Mouse (Mus musculus) forebrain, embryonic 16.5 days (tissue): Measurements from ENCODE around the gene Kcnq2. TPM values are rescaled to one million over a fixed set of nuclear protein-coding genes. Genes with fewer than 3 reads are reported as not detected.

Experiments used
- ATAC-seq: fragments of 200-750 bp; cut with Nextera tagmentation; 2 replicates; pipeline ENCODE4 v1.8.0; 2017; ENCODE audit warnings: mild to moderate bottlenecking, moderate library complexity
- H3K27ac ChIP-seq: fragments of 300-500 bp; sonication (generic); 2 replicates; pipeline ENCODE4 v1.5.1; 2014; ENCODE audit warnings: low read length, control low read depth
- H3K27me3 ChIP-seq: fragments of 300-500 bp; sonication (generic); replicated peaks from 2 replicates; pipeline ENCODE4 v1.6.1; 2014; ENCODE audit warnings: low read length; ENCODE audit not compliant: control insufficient read depth, insufficient read depth
- H3K36me3 ChIP-seq: fragments of 300-500 bp; sonication (generic); 2 replicates; pipeline ENCODE4 v1.6.1; 2014; ENCODE audit not compliant: control insufficient read depth, insufficient read depth
- H3K4me1 ChIP-seq: fragments of 300-500 bp; sonication (generic); replicated peaks from 2 replicates; pipeline ENCODE4 v1.6.1; 2014; ENCODE audit warnings: low read length; ENCODE audit not compliant: control insufficient read depth, insufficient read depth
- H3K4me2 ChIP-seq: fragments of 300-500 bp; sonication (generic); 2 replicates; pipeline ENCODE4 v1.6.1; 2014; ENCODE audit warnings: mild to moderate bottlenecking, low read length, control low read depth
- H3K4me3 ChIP-seq: fragments of 300-500 bp; sonication (generic); replicated peaks from 2 replicates; pipeline ENCODE4 v1.5.1; 2014; ENCODE audit warnings: mild to moderate bottlenecking, low read length, control low read depth
- H3K9ac ChIP-seq: fragments of 300-500 bp; sonication (generic); replicated peaks from 2 replicates; pipeline ENCODE4 v1.6.1; 2014; ENCODE audit warnings: low read depth, low read length, control low read depth
- H3K9me3 ChIP-seq: fragments of 300-500 bp; sonication (generic); 2 replicates; pipeline ENCODE4 v1.6.1; 2016; ENCODE audit warnings: low read length; ENCODE audit not compliant: control insufficient read depth
- WGBS: fragments of 180-500 bp; shearing (Covaris S2); extraction: QIAGEN DNeasy Blood & Tissue Kit; methylation state at CpG from one replicate; pipeline ENCODE4 v1.1.7; 2014; 5-methylcytosine and 5-hydroxymethylcytosine counted together
- polyA plus RNA-seq: library from polyadenylated mRNA; unstranded; fragments of >200 nt; fragmentation: Nextera tagmentation; extraction: Ambion mirVana; gene quantifications from 2 replicates; pipeline ENCODE4 v1.2.1, GENCODE M21; 2015

Kcnq2 gene
- polyA plus RNA-seq, 1 experiment from 2014 or later: 54.9 TPM

GRCm38 (mm10) chr2:181043437-181043836, 91.7 kb downstream of the Kcnq2 start, which contains the start of gene Chrna4:
Gene Chrna4, minus strand, starts transcription at chr2:181043546.
- 29% methylated on average over 3 of the region's 3 CpGs for WGBS
- no peak within 1 kb of the TSS for H3K4me3 ChIP-seq
- no peak within 1 kb of the TSS for H3K9ac ChIP-seq
- peaks cover 13% of the 10 kb centered on the region for H3K27me3 ChIP-seq
- H3K9me3 ChIP-seq: no peaks in the 10 kb centered on the region
- no peak within 1 kb of the TSS for H3K4me2 ChIP-seq
- ATAC-seq: no peak
- no peak within 1 kb of the TSS for H3K27ac ChIP-seq
- no peaks in the 10 kb centered on the region for H3K36me3 ChIP-seq
- H3K4me1 ChIP-seq: peaks cover 30% of the 10 kb centered on the region

GRCm38 (mm10) chr2:181042376-181042775, 92.7 kb downstream of the Kcnq2 start:
- H3K4me1 ChIP-seq: peaks cover 33% of the 10 kb centered on the region
- H3K27me3 ChIP-seq: peaks cover 13% of the 10 kb centered on the region
- no peak overlapping the region for H3K4me3 ChIP-seq
- no peak overlapping the region for H3K9ac ChIP-seq
- no peak for ATAC-seq
- no peak overlapping the region for H3K4me2 ChIP-seq
- H3K36me3 ChIP-seq: no peaks in the 10 kb centered on the region
- no peak overlapping the region for H3K27ac ChIP-seq
- H3K9me3 ChIP-seq: no peaks in the 10 kb centered on the region

GRCm38 (mm10) chr2:181041941-181042340, 93.2 kb downstream of the Kcnq2 start:
- Histone ChIP-seq H3K4me3 (no peak overlapping the region), H3K36me3 (no peaks in the 10 kb centered on the region), H3K27me3 (peaks cover 13% of the 10 kb centered on the region), H3K4me2 (no peak overlapping the region), H3K9ac (no peak overlapping the region), H3K9me3 (no peaks in the 10 kb centered on the region), H3K27ac (no peak overlapping the region), H3K4me1 (peaks cover 33% of the 10 kb centered on the region)
- 3% methylated on average over 7 of the region's 7 CpGs for WGBS
- ATAC-seq: no peak

- Histone ChIP-seq H3K36me3 (no peaks in the 10 kb centered on the region), H3K4me1 (peaks cover 33% of the 10 kb centered on the region), H3K27me3 (peaks cover 17% of the 10 kb centered on the region), H3K27ac (no peak overlapping the region), H3K4me2 (peak overlapping the region; percentile 98), H3K4me3 (peak overlapping the region; percentile 67), H3K9me3 (no peaks in the 10 kb centered on the region), H3K9ac (peak overlapping the region; percentile 70)
- ATAC-seq: no peak
- WGBS: under 1% methylated on average over 16 of the region's 16 CpGs
Measured at GRCm38 (mm10) chr2:181039356-181039680, 95.8 kb downstream of the Kcnq2 start.

GRCm38 (mm10) chr2:181038644-181039355, 96.3 kb downstream of the Kcnq2 start:
- ATAC-seq: peak; percentile 67
- Histone ChIP-seq H3K9me3 (no peaks in the 10 kb centered on the region), H3K27ac (no peak overlapping the region), H3K4me2 (peak overlapping the region; percentile 98), H3K9ac (peak overlapping the region; percentile 70), H3K36me3 (no peaks in the 10 kb centered on the region), H3K27me3 (peaks cover 17% of the 10 kb centered on the region), H3K4me1 (peaks cover 29% of the 10 kb centered on the region), H3K4me3 (peak overlapping the region; percentile 67)
- WGBS: under 1% methylated on average over 52 of the region's 63 CpGs

GRCm38 (mm10) chr2:181036561-181036960, 98.5 kb downstream of the Kcnq2 start:
- no peak overlapping the region for H3K4me2 ChIP-seq
- H3K9ac ChIP-seq: no peak overlapping the region
- H3K4me3 ChIP-seq: no peak overlapping the region
- peaks cover 14% of the 10 kb centered on the region for H3K4me1 ChIP-seq
- no peak for ATAC-seq
- H3K9me3 ChIP-seq: no peaks in the 10 kb centered on the region
- 84% methylated on average over 6 of the region's 6 CpGs for WGBS
- H3K36me3 ChIP-seq: no peaks in the 10 kb centered on the region
- H3K27ac ChIP-seq: no peak overlapping the region
- H3K27me3 ChIP-seq: peaks cover 17% of the 10 kb centered on the region

GRCm38 (mm10) chr2:181035186-181035585, 99.9 kb downstream of the Kcnq2 start:
- ATAC-seq: no peak
- no peaks in the 10 kb centered on the region for H3K36me3 ChIP-seq
- WGBS: 93% methylated on average over 7 of the region's 7 CpGs

GRCm38 (mm10) chr2:181033310-181033709, 101.8 kb downstream of the Kcnq2 start:
- Histone ChIP-seq H3K4me1 (peaks cover 3% of the 10 kb centered on the region; the same call in 1 of the 2 replicates), H3K4me3 (no peak overlapping the region), H3K9me3 (no peaks in the 10 kb centered on the region), H3K27ac (no peak overlapping the region), H3K9ac (no peak overlapping the region), H3K36me3 (no peaks in the 10 kb centered on the region), H3K4me2 (no peak overlapping the region), H3K27me3 (0 out of 2 replicates have a peak, but pooled peaks cover 3% of the 10 kb centered on the region)
- WGBS: 63% methylated on average over 6 of the region's 6 CpGs
- ATAC-seq: no peak

More at GRCm38 (mm10) chr2:181035186-181035585, 99.9 kb downstream of the Kcnq2 start:
- peaks cover 14% of the 10 kb centered on the region for H3K4me1 ChIP-seq
- H3K9ac ChIP-seq: no peak overlapping the region
- no peak overlapping the region for H3K4me2 ChIP-seq
- H3K4me3 ChIP-seq: no peak overlapping the region
- H3K9me3 ChIP-seq: no peaks in the 10 kb centered on the region
- peaks cover 11% of the 10 kb centered on the region for H3K27me3 ChIP-seq
- no peak overlapping the region for H3K27ac ChIP-seq

GRCm38 (mm10) chr2:181032407-181032806, 102.7 kb downstream of the Kcnq2 start:
- 0 out of 2 replicates have a peak, but pooled peaks have one; percentile 47 for ATAC-seq
- no peak overlapping the region for H3K4me2 ChIP-seq
- no peaks in the 10 kb centered on the region for H3K9me3 ChIP-seq
- no peaks in the 10 kb centered on the region for H3K36me3 ChIP-seq
- H3K9ac ChIP-seq: no peak overlapping the region
- no peaks in the 10 kb centered on the region for H3K4me1 ChIP-seq
- WGBS: 59% methylated on average over 5 of the region's 5 CpGs
- no peak overlapping the region for H3K4me3 ChIP-seq
- H3K27ac ChIP-seq: no peak overlapping the region
- H3K27me3 ChIP-seq: 0 out of 2 replicates have a peak, but pooled peaks cover 3% of the 10 kb centered on the region
